Mouse (Mus musculus) liver, postnatal 0 days (tissue): ENCODE data around the gene Acoxl.

Experiments
- CTCF ChIP-seq: sonication (generic); IDR thresholded peaks from 2 replicates; pipeline ENCODE4 v1.5.1; 2016; ENCODE audit warnings: antibody characterized with exemption, low read depth
- EP300 ChIP-seq: IDR thresholded peaks from 2 replicates; pipeline ENCODE4 v1.6.1; 2016; ENCODE audit warnings: antibody characterized with exemption, low read depth, mild to moderate bottlenecking

GRCm38 (mm10) chr2:128095270-128095669 lies 256.6 kb downstream of the Acoxl start:
- TF ChIP-seq CTCF: no peak
- TF ChIP-seq EP300: no peak
